Mouse (Mus musculus) lung, embryonic 16.5 days (tissue): Measurements from ENCODE around the gene Kif26b. TPM values are rescaled to one million over a fixed set of nuclear protein-coding genes. Genes with fewer than 3 reads are reported as not detected.

Experiments used
- ATAC-seq: fragments of 200-750 bp; cut with Nextera tagmentation; 2 replicates; pipeline ENCODE4 v1.8.0; 2017; ENCODE audit warnings: low read depth, mild to moderate bottlenecking, moderate library complexity
- H3K27ac ChIP-seq: fragments of 300-500 bp; sonication (generic); 2 replicates; pipeline ENCODE4 v1.5.1; 2014; ENCODE audit warnings: mild to moderate bottlenecking, control low read depth, low read length
- H3K27me3 ChIP-seq: fragments of 300-500 bp; sonication (generic); 2 replicates; pipeline ENCODE4 v1.6.1; 2014; ENCODE audit warnings: low read depth, low read length, mixed read lengths; ENCODE audit not compliant: control insufficient read depth, insufficient read depth
- H3K36me3 ChIP-seq: fragments of 300-500 bp; sonication (generic); 2 replicates; pipeline ENCODE4 v1.6.1; 2014; ENCODE audit warnings: low read length; ENCODE audit not compliant: control insufficient read depth, insufficient read depth
- H3K4me1 ChIP-seq: fragments of 300-500 bp; sonication (generic); replicated peaks from 2 replicates; pipeline ENCODE4 v1.6.1; 2014; ENCODE audit warnings: low read length, mixed read lengths; ENCODE audit not compliant: control insufficient read depth, insufficient read depth
- H3K4me2 ChIP-seq: fragments of 300-500 bp; sonication (generic); 2 replicates; pipeline ENCODE4 v1.6.1; 2014; ENCODE audit warnings: low read depth, low read length, control low read depth
- H3K4me3 ChIP-seq: fragments of 300-500 bp; sonication (generic); 2 replicates; pipeline ENCODE4 v1.5.1; 2014; ENCODE audit warnings: mild to moderate bottlenecking, low read length, control low read depth
- H3K9ac ChIP-seq: fragments of 300-500 bp; sonication (generic); 2 replicates; pipeline ENCODE4 v1.6.1; 2014; ENCODE audit warnings: low read length, control low read depth
- H3K9me3 ChIP-seq: fragments of 300-500 bp; sonication (generic); 2 replicates; pipeline ENCODE4 v1.6.1; 2016; ENCODE audit warnings: low read length; ENCODE audit not compliant: control insufficient read depth
- WGBS: fragments of 180-500 bp; shearing (Covaris S2); extraction: QIAGEN DNeasy Blood & Tissue Kit; methylation state at CpG from one replicate; pipeline ENCODE4 v1.1.7; 2014; 5-methylcytosine and 5-hydroxymethylcytosine counted together
- polyA plus RNA-seq: library from polyadenylated mRNA; unstranded; fragments of >200 nt; fragmentation: Nextera tagmentation; extraction: Ambion mirVana; gene quantifications from 2 replicates; pipeline ENCODE4 v1.2.1, GENCODE M21; 2015

Kif26b gene
- polyA plus RNA-seq, 1 experiment from 2014 or later, result 0.68 TPM

- Histone ChIP-seq H3K27ac (no peak overlapping the region), H3K4me1 (no peaks in the 10 kb centered on the region), H3K4me3 (no peak overlapping the region), H3K9me3 (no peaks in the 10 kb centered on the region), H3K36me3 (no peaks in the 10 kb centered on the region), H3K4me2 (no peak overlapping the region), H3K27me3 (no peaks in the 10 kb centered on the region), H3K9ac (no peak overlapping the region)
- WGBS, result 77% methylated on average over 8 of the region's 8 CpGs
- ATAC-seq, result no peak
Observed at GRCm38 (mm10) chr1:178609151-178609775, 80.3 kb downstream of the Kif26b start.

GRCm38 (mm10) chr1:178611512-178611911 is 82.6 kb downstream of the Kif26b start:
- Histone ChIP-seq H3K9ac (no peak overlapping the region), H3K4me2 (no peak overlapping the region), H3K9me3 (no peaks in the 10 kb centered on the region), H3K27ac (no peak overlapping the region), H3K36me3 (no peaks in the 10 kb centered on the region), H3K27me3 (no peaks in the 10 kb centered on the region), H3K4me3 (no peak overlapping the region), H3K4me1 (no peaks in the 10 kb centered on the region)
- WGBS, result 81% methylated on average over 15 of the region's 15 CpGs
- ATAC-seq, result no peak

- H3K27ac ChIP-seq, result no peak overlapping the region
- no peaks in the 10 kb centered on the region for H3K27me3 ChIP-seq
- no peaks in the 10 kb centered on the region for H3K9me3 ChIP-seq
- H3K4me3 ChIP-seq, result no peak overlapping the region
- ATAC-seq, result no peak
- H3K36me3 ChIP-seq, result no peaks in the 10 kb centered on the region
- no peak overlapping the region for H3K9ac ChIP-seq
- H3K4me1 ChIP-seq, result no peaks in the 10 kb centered on the region
- no peak overlapping the region for H3K4me2 ChIP-seq
- 95% methylated on average over 2 of the region's 2 CpGs for WGBS
Observed at GRCm38 (mm10) chr1:178621301-178621700, 92.4 kb downstream of the Kif26b start.

GRCm38 (mm10) chr1:178623889-178624288 is 95.0 kb downstream of the Kif26b start:
- H3K9ac ChIP-seq, result no peak overlapping the region
- H3K9me3 ChIP-seq, result no peaks in the 10 kb centered on the region
- H3K27ac ChIP-seq, result no peak overlapping the region
- H3K27me3 ChIP-seq, result no peaks in the 10 kb centered on the region
- no peaks in the 10 kb centered on the region for H3K36me3 ChIP-seq
- H3K4me2 ChIP-seq, result no peak overlapping the region
- 73% methylated on average over 9 of the region's 9 CpGs for WGBS
- no peak for ATAC-seq
- H3K4me3 ChIP-seq, result no peak overlapping the region
- peaks cover 8% of the 10 kb centered on the region for H3K4me1 ChIP-seq

GRCm38 (mm10) chr1:178626961-178627381 is 98.0 kb downstream of the Kif26b start:
- no peaks in the 10 kb centered on the region for H3K36me3 ChIP-seq
- peaks cover 8% of the 10 kb centered on the region for H3K4me1 ChIP-seq
- no peak overlapping the region for H3K9ac ChIP-seq
- ATAC-seq, result peak; percentile 81
- no peak overlapping the region for H3K4me2 ChIP-seq
- H3K27me3 ChIP-seq, result no peaks in the 10 kb centered on the region
- H3K9me3 ChIP-seq, result no peaks in the 10 kb centered on the region
- peak overlapping the region; percentile 32 for H3K27ac ChIP-seq
- 29% methylated on average over 6 of the region's 6 CpGs for WGBS
- no peak overlapping the region for H3K4me3 ChIP-seq

GRCm38 (mm10) chr1:178630042-178630441 is 101.1 kb downstream of the Kif26b start:
- no peak overlapping the region for H3K27ac ChIP-seq
- H3K9ac ChIP-seq, result no peak overlapping the region
- 71% methylated on average over 5 of the region's 5 CpGs for WGBS
- no peaks in the 10 kb centered on the region for H3K9me3 ChIP-seq
- H3K27me3 ChIP-seq, result no peaks in the 10 kb centered on the region
- peaks cover 10% of the 10 kb centered on the region for H3K4me1 ChIP-seq
- ATAC-seq, result no peak
- no peak overlapping the region for H3K4me2 ChIP-seq
- no peak overlapping the region for H3K4me3 ChIP-seq
- no peaks in the 10 kb centered on the region for H3K36me3 ChIP-seq

GRCm38 (mm10) chr1:178631863-178632262 is 102.9 kb downstream of the Kif26b start:
- H3K4me3 ChIP-seq, result no peak overlapping the region
- no peak overlapping the region for H3K27ac ChIP-seq
- no peak overlapping the region for H3K4me2 ChIP-seq
- no peaks in the 10 kb centered on the region for H3K27me3 ChIP-seq
- no peaks in the 10 kb centered on the region for H3K36me3 ChIP-seq
- 19% methylated on average over 7 of the region's 7 CpGs for WGBS
- H3K9me3 ChIP-seq, result no peaks in the 10 kb centered on the region
- ATAC-seq, result no peak
- peaks cover 7% of the 10 kb centered on the region for H3K4me1 ChIP-seq
- H3K9ac ChIP-seq, result no peak overlapping the region

- no peak overlapping the region for H3K27ac ChIP-seq
Observed at GRCm38 (mm10) chr1:178634359-178635085, 105.6 kb downstream of the Kif26b start.

GRCm38 (mm10) chr1:178635470-178635869 is 106.5 kb downstream of the Kif26b start:
- Histone ChIP-seq H3K4me2 (no peak overlapping the region), H3K36me3 (no peaks in the 10 kb centered on the region), H3K27ac (no peak overlapping the region), H3K4me3 (no peak overlapping the region), H3K9me3 (no peaks in the 10 kb centered on the region), H3K4me1 (peaks cover 2% of the 10 kb centered on the region; the same call in 1 of the 2 replicates), H3K27me3 (no peaks in the 10 kb centered on the region), H3K9ac (no peak overlapping the region)
- no peak for ATAC-seq
- 83% methylated on average over 4 of the region's 4 CpGs for WGBS

More at GRCm38 (mm10) chr1:178634359-178635085, 105.6 kb downstream of the Kif26b start:
- H3K9ac ChIP-seq, result no peak overlapping the region
- no peak for ATAC-seq
- H3K27me3 ChIP-seq, result no peaks in the 10 kb centered on the region
- 31% methylated on average over 19 of the region's 19 CpGs for WGBS
- no peak overlapping the region for H3K4me3 ChIP-seq
- no peaks in the 10 kb centered on the region for H3K36me3 ChIP-seq
- no peak overlapping the region for H3K4me2 ChIP-seq
- peaks cover 2% of the 10 kb centered on the region; the same call in 1 of the 2 replicates for H3K4me1 ChIP-seq
- no peaks in the 10 kb centered on the region for H3K9me3 ChIP-seq
